ENCODE assay signal across 7 mouse cellular contexts in the genomic region with DNA sequence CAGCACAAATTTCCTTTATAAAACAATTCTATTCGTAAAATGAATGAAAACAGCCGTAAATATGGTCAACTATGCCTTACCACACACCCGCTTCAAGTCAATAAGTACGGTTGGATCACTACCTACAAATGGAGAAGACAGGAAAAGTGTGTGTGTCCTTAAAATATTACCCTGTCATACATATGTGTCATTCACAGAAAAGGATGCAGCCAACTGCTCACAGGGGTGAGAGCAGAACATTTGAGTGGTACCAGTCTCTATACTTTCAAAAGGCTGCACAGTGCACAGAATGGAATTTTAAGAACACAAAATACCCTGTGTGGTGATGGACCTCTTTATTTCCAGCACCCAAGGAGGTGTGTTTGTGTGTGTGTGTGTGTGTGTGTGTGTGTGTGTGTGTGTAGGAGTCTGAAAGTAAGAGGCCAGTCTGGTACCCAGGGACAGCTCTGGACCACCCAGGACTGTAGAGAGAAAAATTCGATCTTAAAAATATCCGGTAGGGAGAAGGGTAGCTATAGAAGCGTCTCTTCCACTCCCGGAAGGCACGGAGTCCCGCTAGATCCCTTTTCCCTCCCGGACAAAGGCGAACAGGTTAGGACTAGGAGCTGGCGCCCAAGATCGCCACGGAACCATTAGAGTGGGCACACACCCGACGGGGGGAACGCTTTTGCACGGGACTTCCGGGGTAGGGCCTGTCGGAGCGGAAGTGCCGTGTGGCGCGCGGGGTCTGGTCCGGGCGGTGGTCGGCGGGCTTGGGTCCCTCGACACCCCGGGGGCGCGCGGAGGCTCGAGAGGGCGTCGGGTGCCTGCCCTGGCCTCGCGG. TPM values are rescaled to one million over a fixed set of nuclear protein-coding genes. Genes with fewer than 3 reads are reported as not detected.
DNase-seq lines count a peak whose midpoint lies in the region; ATAC-seq lines count a peak whose summit lies in the region.

A gene (plus strand): TSS at position 695 of the 823 bp plus-strand sequence.

- peak within 1 kb of the TSS; percentile 100 for H3K9ac ChIP-seq in intestine, embryonic 16.5 days (ENCODE audit: low read depth, low read length)
- H3K9ac ChIP-seq in midbrain, embryonic 11.5 days (ENCODE audit: low read length) = peak within 1 kb of the TSS; percentile 94

- 6% methylated on average over 40 of the region's 40 CpGs for WGBS in intestine, embryonic 16.5 days
- WGBS in midbrain, embryonic 11.5 days = 9% methylated on average over 40 of the region's 40 CpGs

- H3K36me3 ChIP-seq in intestine, embryonic 16.5 days (ENCODE audit: control insufficient read depth, insufficient read depth, low read length) = peaks cover 6% of the 10 kb centered on the region; the same call in 1 of the 2 replicates
- H3K36me3 ChIP-seq in midbrain, embryonic 11.5 days (ENCODE audit: control insufficient read depth, insufficient read depth, low read length) = peaks cover 2% of the 10 kb centered on the region; the same call in 1 of the 2 replicates

- H3K4me3 ChIP-seq in intestine, embryonic 16.5 days (ENCODE audit: low read length) = peak within 1 kb of the TSS; percentile 98
- H3K4me3 ChIP-seq in midbrain, embryonic 11.5 days (ENCODE audit: low read depth, low read length) = peak within 1 kb of the TSS; percentile 99

- no peaks in the 10 kb centered on the region for H3K9me3 ChIP-seq in intestine, embryonic 16.5 days (ENCODE audit: control insufficient read depth, low read length)
- no peaks in the 10 kb centered on the region for H3K9me3 ChIP-seq in midbrain, embryonic 11.5 days (ENCODE audit: control insufficient read depth, low read length)

- H3K27me3 ChIP-seq in intestine, embryonic 16.5 days (replicated peaks; ENCODE audit: control insufficient read depth, insufficient read depth, low read length) = no peaks in the 10 kb centered on the region
- H3K27me3 ChIP-seq in midbrain, embryonic 11.5 days (ENCODE audit: control insufficient read depth, insufficient read depth, low read length) = no peaks in the 10 kb centered on the region

- peaks cover 16% of the 10 kb centered on the region; the same call in 1 of the 2 replicates for H3K4me1 ChIP-seq in intestine, embryonic 16.5 days (ENCODE audit: control insufficient read depth, insufficient read depth, low read length)
- peaks cover 7% of the 10 kb centered on the region; the same call in 1 of the 2 replicates for H3K4me1 ChIP-seq in midbrain, embryonic 11.5 days (ENCODE audit: control insufficient read depth, insufficient read depth, low read length)

- H3K4me2 ChIP-seq in intestine, embryonic 16.5 days (ENCODE audit: low read depth, low read length) = peak within 1 kb of the TSS; percentile 73
- H3K4me2 ChIP-seq in midbrain, embryonic 11.5 days = peak within 1 kb of the TSS; percentile 91

- peak within 1 kb of the TSS; percentile 90 for H3K27ac ChIP-seq in intestine, embryonic 16.5 days (ENCODE audit: low read length)
- H3K27ac ChIP-seq in midbrain, embryonic 11.5 days (ENCODE audit: low read depth, low read length) = no peak within 1 kb of the TSS; the same call in 1 of the 2 replicates

- intact Hi-C loops in left cerebral cortex, postnatal 36 days (cut with DNase I) = loop anchor here (2.0 to 10.0 kb wide), 2 partner anchors 78 to 342 kb away; no protein-coding TSS in a partner anchor

- peak; percentile 90 for ATAC-seq in intestine, embryonic 16.5 days
- ATAC-seq in midbrain, embryonic 11.5 days (ENCODE audit: low FRiP score) = peak; percentile 97

- peak; percentile 92 for DNase-seq in adrenal gland, adult 2 months
- DNase-seq in embryo, embryonic 11.5 days (ENCODE audit: low read depth, low spot score) = peak; percentile 86
- peak; percentile 83 to 91 for DNase-seq in gastrocnemius, postnatal 4 days (ENCODE audit: low spot score in 2 of 2)
- peak; percentile 86 to 89 for DNase-seq in left cerebral cortex, postnatal 36 days (ENCODE audit: low spot score in 2 of 2)
- peak; percentile 100 for DNase-seq in midbrain, embryonic 11.5 days (ENCODE audit: low spot score, missing footprints)
- peak; percentile 57 for DNase-seq in skeletal muscle tissue, adult 2 months (ENCODE audit: low read depth, low spot score)

RNA-seq across cellular contexts. Expression of the gene that starts here (rescaled TPM):
- total RNA-seq in adrenal gland, adult 2 months (2021) = 10 to 100 TPM; 51.0 to 57.0 TPM
- 27.5 and 28.8 TPM in 2 replicates for polyA plus RNA-seq in adrenal gland, adult 2 months (2012; rRNA removed)
- total RNA-seq in gastrocnemius, postnatal 4 days (2021) = 10 to 100 TPM; 63.6 to 70.9 TPM
- polyA plus RNA-seq in intestine, embryonic 16.5 days (2015; fragmentation: Nextera tagmentation; extraction: Ambion mirVana) = 102 and 112 TPM in 2 replicates
- 10 to 100 TPM; 48.7 to 49.5 TPM for total RNA-seq in left cerebral cortex, postnatal 36 days (2021)
- polyA plus RNA-seq in midbrain, embryonic 11.5 days (2014; fragmentation: Nextera tagmentation; extraction: Ambion mirVana) = 250 and 266 TPM in 2 replicates
